Mouse (Mus musculus) liver, embryonic 11.5 days (tissue): ENCODE data around the gene Spem2. TPM values are rescaled to one million over a fixed set of nuclear protein-coding genes. Genes with fewer than 3 reads are reported as not detected.
"Not testable (repeated sequence)": the region's sequence is repeated elsewhere in the genome, so short reads cannot be mapped to it uniquely, and the experiment has no call there.

Experiments used
- ATAC-seq: fragments of 200-750 bp; cut with Nextera tagmentation; replicated peaks from 2 replicates; pipeline ENCODE4 v1.8.0; 2017; ENCODE audit warnings: moderate number of reproducible peaks, mild to moderate bottlenecking, moderate TSS enrichment, moderate library complexity; ENCODE audit not compliant: low FRiP score
- DNase-seq: peaks from one replicate; pipeline ENCODE4 v3.0.0-alpha.2; 2017; ENCODE audit warnings: low spot score
- H3K27ac ChIP-seq: fragments of 300-500 bp; sonication (generic); 2 replicates; pipeline ENCODE4 v1.5.1; 2014; ENCODE audit warnings: mild to moderate bottlenecking, low read depth, low read length, control low read depth
- H3K27me3 ChIP-seq: fragments of 300-500 bp; sonication (generic); replicated peaks from 2 replicates; pipeline ENCODE4 v1.6.1; 2014; ENCODE audit warnings: low read length, mixed read lengths; ENCODE audit not compliant: control insufficient read depth, insufficient read depth
- H3K36me3 ChIP-seq: fragments of 300-500 bp; sonication (generic); 2 replicates; pipeline ENCODE4 v1.6.1; 2014; ENCODE audit warnings: mild to moderate bottlenecking, low read length, moderate library complexity, mixed read lengths; ENCODE audit not compliant: control insufficient read depth, insufficient read depth
- H3K4me1 ChIP-seq: fragments of 300-500 bp; sonication (generic); replicated peaks from 2 replicates; pipeline ENCODE4 v1.6.1; 2014; ENCODE audit warnings: low read length, mixed read lengths; ENCODE audit not compliant: control insufficient read depth, insufficient read depth
- H3K4me2 ChIP-seq: fragments of 300-500 bp; sonication (generic); 2 replicates; pipeline ENCODE4 v1.6.1; 2014; ENCODE audit warnings: mild to moderate bottlenecking, control low read depth, moderate library complexity
- H3K4me3 ChIP-seq: fragments of 300-500 bp; sonication (generic); 2 replicates; pipeline ENCODE4 v1.5.1; 2014; ENCODE audit warnings: low read depth, low read length, control low read depth
- H3K9ac ChIP-seq: fragments of 300-500 bp; sonication (generic); 2 replicates; pipeline ENCODE4 v1.6.1; 2014; ENCODE audit warnings: low read depth, low read length, control low read depth
- H3K9me3 ChIP-seq: fragments of 300-500 bp; sonication (generic); 2 replicates; pipeline ENCODE4 v1.6.1; 2016; ENCODE audit warnings: low read length, inconsistent platforms, mixed read lengths; ENCODE audit not compliant: control insufficient read depth
- WGBS: fragments of 180-500 bp; shearing (Covaris S2); extraction: QIAGEN DNeasy Blood & Tissue Kit; methylation state at CpG from one replicate; pipeline ENCODE4 v1.1.7; 2014; 5-methylcytosine and 5-hydroxymethylcytosine counted together
- polyA plus RNA-seq: library from polyadenylated mRNA; unstranded; fragments of >200 nt; fragmentation: Nextera tagmentation; extraction: Ambion mirVana; gene quantifications from 2 replicates; pipeline ENCODE4 v1.2.1, GENCODE M21; 2014

The Spem2 gene
- polyA plus RNA-seq, result not detected in 2 replicates

DNA sequence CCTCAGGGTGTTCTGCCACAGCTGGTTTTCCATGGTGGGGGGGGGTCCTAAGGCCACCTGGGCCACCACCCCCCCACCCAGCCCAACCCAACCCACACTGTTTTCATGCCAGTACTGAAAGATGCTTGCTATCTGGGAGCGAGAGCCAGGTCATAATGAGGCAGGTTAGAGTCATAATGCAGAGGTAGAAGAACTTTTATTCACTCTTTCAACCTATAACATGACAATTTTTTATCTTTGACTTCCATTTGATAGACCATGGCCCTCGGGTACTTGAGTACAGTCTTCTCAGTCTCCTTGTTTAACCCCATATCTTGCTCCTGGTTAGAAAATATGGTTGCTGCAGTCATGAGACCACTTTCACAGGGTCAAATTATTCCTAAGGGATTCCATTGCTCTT lies at the start of gene Spem2:
Spem2 (minus strand) TSS at position 101 of the 400 bp plus-strand sequence.
- Histone ChIP-seq H3K27me3 (peaks cover 3% of the 10 kb centered on the region), H3K4me3 (no peak within 1 kb of the TSS), H3K4me2 (no peak within 1 kb of the TSS), H3K36me3 (no peaks in the 10 kb centered on the region), H3K9ac (no peak within 1 kb of the TSS), H3K9me3 (no peaks in the 10 kb centered on the region), H3K27ac (no peak within 1 kb of the TSS), H3K4me1 (no peaks in the 10 kb centered on the region)
- WGBS, result 72% methylated on average over 2 of the region's 2 CpGs
- DNase-seq (no peak), ATAC-seq (no peak)

DNA sequence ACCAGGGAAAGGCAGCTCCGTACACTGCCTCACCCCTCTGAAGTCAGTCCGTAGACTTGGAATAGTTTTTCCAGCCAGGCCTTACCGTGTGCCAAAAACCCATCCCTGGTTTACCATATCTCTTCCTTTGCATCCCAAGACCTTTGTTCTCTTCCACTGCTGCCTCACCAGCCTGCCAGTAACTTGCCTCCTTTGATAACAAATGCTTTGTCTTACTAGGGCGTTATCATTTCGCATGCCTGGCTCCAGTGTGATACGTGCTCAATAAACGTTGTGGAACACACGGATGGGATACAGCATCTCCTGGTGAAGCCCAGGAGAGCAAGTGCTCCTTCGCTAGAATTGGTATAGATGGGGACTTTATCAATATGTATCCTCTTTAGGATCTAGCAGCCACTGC lies 49.1 kb upstream of the Spem2 start:
- Histone ChIP-seq H3K4me3 (no peak overlapping the region), H3K27ac (no peak overlapping the region), H3K4me1 (peaks cover 15% of the 10 kb centered on the region), H3K9me3 (no peaks in the 10 kb centered on the region), H3K27me3 (no peaks in the 10 kb centered on the region), H3K36me3 (no peaks in the 10 kb centered on the region), H3K4me2 (no peak overlapping the region), H3K9ac (no peak overlapping the region)
- WGBS, result 45% methylated on average over 9 of the region's 9 CpGs
- peak; percentile 60 for ATAC-seq
- DNase-seq, result no peak

DNA sequence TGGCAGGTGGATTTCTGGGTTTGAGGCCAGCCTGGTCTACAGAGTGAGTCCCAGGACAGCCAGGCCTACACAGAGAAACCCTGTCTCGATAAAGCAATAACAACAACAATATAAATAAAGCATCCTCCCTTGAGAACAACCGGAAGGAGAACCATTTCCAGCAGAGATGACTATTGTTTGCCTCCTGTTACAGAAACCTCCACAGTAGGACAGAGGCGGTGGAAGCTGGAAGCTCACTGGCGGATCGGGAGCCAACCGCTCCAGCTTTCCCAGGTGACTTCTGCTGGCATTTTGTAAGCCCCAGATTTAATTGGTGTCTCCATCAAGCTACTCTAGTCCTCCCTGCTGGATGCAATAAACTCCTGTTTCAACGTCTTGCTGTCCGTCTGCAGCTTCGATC lies 47.3 kb upstream of the Spem2 start:
- Histone ChIP-seq H3K4me2 (no peak overlapping the region), H3K4me1 (peaks cover 15% of the 10 kb centered on the region), H3K9me3 (no peaks in the 10 kb centered on the region), H3K27me3 (no peaks in the 10 kb centered on the region), H3K4me3 (no peak overlapping the region), H3K27ac (no peak overlapping the region), H3K9ac (no peak overlapping the region), H3K36me3 (no peaks in the 10 kb centered on the region)
- no peak for ATAC-seq
- 87% methylated on average over 9 of the region's 9 CpGs for WGBS
- no peak for DNase-seq

DNA sequence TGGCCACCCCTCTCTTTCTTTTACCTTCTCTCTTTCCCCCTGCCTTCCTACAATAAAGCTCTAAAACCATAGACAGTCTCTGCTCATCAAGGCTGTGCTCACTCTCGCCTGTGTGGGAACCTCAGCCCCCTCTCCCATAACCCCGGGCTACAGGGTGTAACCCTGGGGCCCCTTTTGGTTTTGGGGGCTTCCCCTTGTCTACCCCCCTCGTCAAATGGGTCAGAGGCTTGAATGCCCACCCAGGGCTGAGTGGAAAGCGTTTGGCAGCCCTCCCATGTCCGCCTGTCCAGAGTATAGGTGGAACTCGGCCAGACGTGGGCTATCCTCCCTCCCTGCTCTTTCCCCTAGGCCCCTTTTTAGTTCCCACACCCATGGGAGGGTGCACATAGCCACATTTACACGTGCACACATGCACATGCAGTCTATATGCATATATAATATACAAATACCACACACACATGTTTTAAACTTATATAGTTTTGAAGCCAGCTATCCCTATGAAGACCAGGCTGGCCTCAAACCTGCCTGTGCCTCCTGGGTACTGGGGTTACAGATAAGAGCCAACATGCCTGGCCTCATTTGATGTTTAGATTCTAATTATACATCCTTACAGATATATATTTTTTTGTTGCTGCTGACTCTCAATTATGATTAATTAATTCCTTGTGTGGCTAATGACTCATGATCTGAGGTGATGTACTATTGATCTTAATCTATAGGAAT lies 46.0 kb upstream of the Spem2 start:
- peaks cover 15% of the 10 kb centered on the region for H3K4me1 ChIP-seq
- DNase-seq, result no peak
- H3K27me3 ChIP-seq, result peaks cover 4% of the 10 kb centered on the region; the same call in 1 of the 2 replicates
- H3K4me3 ChIP-seq, result no peak overlapping the region
- no peak for ATAC-seq
- no peaks in the 10 kb centered on the region for H3K36me3 ChIP-seq
- 41% methylated on average over 8 of the region's 8 CpGs for WGBS
- peak overlapping the region; percentile 55 for H3K9ac ChIP-seq
- H3K27ac ChIP-seq, result peak overlapping the region; percentile 76
- peak overlapping the region; percentile 33 for H3K4me2 ChIP-seq
- H3K9me3 ChIP-seq, result no peaks in the 10 kb centered on the region

DNA sequence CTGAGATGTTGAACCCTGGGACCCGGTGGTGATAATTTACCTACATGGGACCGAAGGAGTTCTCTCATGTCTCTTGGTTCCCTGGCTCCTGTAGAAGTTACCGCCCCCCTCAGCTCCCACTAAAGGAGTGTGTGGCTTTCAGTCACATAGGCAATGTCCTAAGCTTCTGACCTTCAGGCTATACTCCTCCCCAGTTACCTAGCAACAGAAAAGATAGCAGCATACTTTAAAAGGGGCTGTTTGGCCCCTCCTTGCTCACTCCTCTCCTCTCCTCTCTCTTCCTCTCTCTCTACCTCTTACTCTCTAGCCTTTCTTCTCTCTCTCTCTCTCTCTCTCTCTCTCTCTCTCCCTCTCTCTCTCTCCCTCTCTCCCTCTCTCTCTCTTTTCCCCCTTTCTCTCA lies 45.5 kb upstream of the Spem2 start:
- H3K4me2 ChIP-seq, result peak overlapping the region; percentile 33
- ATAC-seq, result peak; percentile 54; the same call in 1 of the 2 replicates
- H3K4me3 ChIP-seq, result not testable (repeated sequence)

DNA sequence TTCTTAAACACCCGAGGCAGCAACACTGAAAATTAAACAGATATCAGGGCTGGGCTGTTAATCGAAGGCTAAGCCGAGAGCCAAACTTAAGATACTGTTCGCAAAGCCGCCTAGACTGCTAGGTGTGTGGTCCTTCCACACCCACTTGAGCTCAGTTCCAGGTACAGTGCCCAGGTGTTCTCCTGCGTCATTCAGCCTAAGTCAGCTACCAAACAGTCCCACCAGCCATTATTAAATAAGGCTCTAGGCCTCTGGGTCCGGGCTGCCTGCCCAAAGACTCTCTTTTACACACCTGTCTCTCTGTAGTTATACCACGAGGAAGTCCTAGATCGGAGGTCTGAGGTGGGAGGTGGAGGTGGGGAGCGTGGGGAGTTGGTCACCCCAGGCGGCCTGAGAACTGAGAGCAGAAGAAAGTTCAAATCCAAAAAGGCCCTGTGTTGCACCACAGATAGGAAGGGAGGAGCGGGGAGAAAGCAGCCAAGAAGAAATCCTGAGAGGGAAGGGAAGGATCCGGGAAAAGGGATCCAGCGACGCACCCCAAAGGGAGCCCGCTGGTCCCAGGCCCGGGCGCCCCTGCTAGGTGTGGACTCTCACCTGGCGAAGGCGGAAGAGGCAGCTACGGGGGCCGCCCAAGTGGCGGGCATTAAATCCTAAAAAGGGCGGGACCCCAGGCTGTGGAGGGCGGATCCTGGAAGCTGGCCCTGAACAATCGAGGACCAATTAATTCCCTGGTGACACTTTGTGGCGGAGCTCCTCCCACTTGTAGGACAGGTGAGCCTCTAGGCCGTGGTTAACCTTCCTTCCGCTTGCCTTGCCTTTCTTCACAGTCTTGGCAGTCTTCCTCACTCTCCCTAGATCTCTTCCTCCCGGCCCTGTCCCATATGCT lies 40.1 kb upstream of the Spem2 start, which contains the start of gene Tnk1:
Tnk1 (minus strand) TSS at position 618 of the 886 bp plus-strand sequence.
- ATAC-seq, result no peak
- no peaks in the 10 kb centered on the region for H3K9me3 ChIP-seq
- peak within 1 kb of the TSS; percentile 38; the same call in 1 of the 2 replicates for H3K4me2 ChIP-seq
- WGBS, result 30% methylated on average over 29 of the region's 30 CpGs
- no peak for DNase-seq
- no peak within 1 kb of the TSS for H3K27ac ChIP-seq
- H3K9ac ChIP-seq, result no peak within 1 kb of the TSS
- H3K4me3 ChIP-seq, result 0 out of 2 replicates have a peak within 1 kb of the TSS, but pooled peaks have one; percentile 12
- H3K36me3 ChIP-seq, result no peaks in the 10 kb centered on the region
- peaks cover 21% of the 10 kb centered on the region for H3K4me1 ChIP-seq
- peaks cover 23% of the 10 kb centered on the region for H3K27me3 ChIP-seq

More for the DNA sequence above, 45.5 kb upstream of the Spem2 start:
- WGBS, result 64% methylated on average over 3 of the region's 3 CpGs
- not testable (repeated sequence) for H3K9me3 ChIP-seq, DNase-seq, H3K36me3 ChIP-seq, H3K27ac ChIP-seq, H3K27me3 ChIP-seq
- Histone ChIP-seq H3K9ac (peak overlapping the region; percentile 55; the same call in 1 of the 2 replicates), H3K4me1 (peaks cover 15% of the 10 kb centered on the region)

DNA sequence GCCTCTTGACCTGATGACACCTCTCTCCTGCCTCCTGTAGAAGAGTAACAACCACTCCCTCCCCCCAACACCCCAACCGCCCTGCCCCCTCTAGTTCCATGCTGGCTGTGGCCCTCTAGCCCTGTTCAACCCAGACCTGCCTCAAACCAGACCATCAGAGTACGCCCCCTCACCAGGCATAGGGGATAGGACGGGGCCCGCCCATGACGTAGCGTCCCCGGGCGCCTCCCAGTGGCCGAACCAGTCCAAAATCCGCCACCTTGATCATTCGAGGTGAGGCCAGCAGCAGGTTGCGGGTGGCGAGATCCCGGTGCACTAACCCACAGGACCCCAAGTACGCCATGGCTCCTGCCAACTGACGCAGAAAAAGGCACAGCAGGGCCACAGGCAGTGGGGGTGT lies 37.1 kb upstream of the Spem2 start:
- peaks cover 11% of the 10 kb centered on the region for H3K36me3 ChIP-seq
- peak; percentile 53 for DNase-seq
- WGBS, result 28% methylated on average over 16 of the region's 16 CpGs
- peak overlapping the region; percentile 22; the same call in 1 of the 2 replicates for H3K9ac ChIP-seq
- peak overlapping the region; percentile 94 for H3K27ac ChIP-seq
- ATAC-seq, result peak; percentile 45
- peaks cover 23% of the 10 kb centered on the region for H3K27me3 ChIP-seq
- no peaks in the 10 kb centered on the region for H3K9me3 ChIP-seq
- no peak overlapping the region for H3K4me3 ChIP-seq
- peaks cover 42% of the 10 kb centered on the region for H3K4me1 ChIP-seq
- H3K4me2 ChIP-seq, result peak overlapping the region; percentile 49

DNA sequence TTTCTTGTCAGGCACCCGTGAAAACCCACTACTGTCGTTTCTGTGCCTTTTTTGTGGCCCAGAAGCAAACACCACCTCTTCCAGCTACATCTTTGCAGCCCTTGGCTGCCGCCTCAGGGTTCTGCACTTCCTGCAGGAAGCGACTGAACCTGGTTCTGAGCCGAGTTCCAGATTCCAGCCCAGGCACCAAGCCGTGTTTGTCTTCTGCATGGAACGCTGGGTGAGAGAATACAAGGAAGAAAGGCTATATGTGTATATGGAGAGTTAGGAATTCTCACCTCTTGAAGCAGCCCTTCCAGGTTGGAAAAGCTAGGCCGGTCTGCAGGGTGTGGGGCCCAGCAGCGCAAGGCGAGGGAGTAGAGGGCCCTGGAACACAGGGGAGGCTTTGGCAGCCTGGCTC lies 36.4 kb upstream of the Spem2 start:
- Histone ChIP-seq H3K4me3 (no peak overlapping the region), H3K4me2 (peak overlapping the region; percentile 49), H3K36me3 (peaks cover 13% of the 10 kb centered on the region), H3K27ac (peak overlapping the region; percentile 94), H3K27me3 (peaks cover 19% of the 10 kb centered on the region), H3K4me1 (peaks cover 45% of the 10 kb centered on the region), H3K9me3 (no peaks in the 10 kb centered on the region), H3K9ac (no peak overlapping the region; the same call in 1 of the 2 replicates)
- 67% methylated on average over 10 of the region's 10 CpGs for WGBS
- DNase-seq (no peak), ATAC-seq (no peak)
